Mouse (Mus musculus) left cerebral cortex, adult 18-20 months (tissue): ENCODE data around the gene Igsf6. TPM values are rescaled to one million over a fixed set of nuclear protein-coding genes. Genes with fewer than 3 reads are reported as not detected.
"Not testable (repeated sequence)": the region's sequence is repeated elsewhere in the genome, so short reads cannot be mapped to it uniquely, and the experiment has no call there.

Experiments
- DNase-seq, 2 experiments: peaks; one replicate each; pipeline ENCODE4 v3.0.0; 2021 to 2022; ENCODE audit warnings: low spot score in 2 of 2, mixed read lengths in 1 of 2
- total RNA-seq, 2 experiments: library from RNA; stranded (reverse); gene quantifications; 2 replicates each; pipeline ENCODE4 v1.2.3; 2021

The Igsf6 gene
- total RNA-seq, 2 experiments from 2014 or later: 0.33 to 0.45 TPM

- no peak for DNase-seq
Observed at GRCm38 (mm10) chr7:121059477-121060218, 14.7 kb downstream of the Igsf6 start.

GRCm38 (mm10) chr7:121053071-121053470 is 21.3 kb downstream of the Igsf6 start:
- no peak for DNase-seq

- DNase-seq: no peak
Observed at GRCm38 (mm10) chr7:121047624-121048023, 26.7 kb downstream of the Igsf6 start.

- no peak for DNase-seq
Observed at GRCm38 (mm10) chr7:121045671-121046453, 28.5 kb downstream of the Igsf6 start.

- no peak for DNase-seq
Observed at GRCm38 (mm10) chr7:121044251-121044650, 30.1 kb downstream of the Igsf6 start.

- no peak for DNase-seq
Observed at GRCm38 (mm10) chr7:121043510-121043909, 30.9 kb downstream of the Igsf6 start.

- no peak for DNase-seq
Observed at GRCm38 (mm10) chr7:121043004-121043403, 31.4 kb downstream of the Igsf6 start.

GRCm38 (mm10) chr7:121041989-121042388 is 32.4 kb downstream of the Igsf6 start:
- no peak for DNase-seq

GRCm38 (mm10) chr7:121040595-121040994 is 33.8 kb downstream of the Igsf6 start:
- no peak for DNase-seq

- DNase-seq: peak in 1 of 2 experiments; percentile 16
Observed at GRCm38 (mm10) chr7:121035161-121035721, 39.1 kb downstream of the Igsf6 start.

GRCm38 (mm10) chr7:121034701-121035141 is 39.7 kb downstream of the Igsf6 start:
- DNase-seq: peak; percentile 45 to 64

- peak; percentile 91 for DNase-seq
Observed at GRCm38 (mm10) chr7:121033856-121034652, 40.3 kb downstream of the Igsf6 start, which contains the start of gene Mettl9. Gene Mettl9 (plus strand): TSS chr7:121034445.

GRCm38 (mm10) chr7:121029947-121030346 is 44.4 kb downstream of the Igsf6 start:
- DNase-seq: not testable (repeated sequence)

GRCm38 (mm10) chr7:121026300-121026699 is 48.1 kb downstream of the Igsf6 start:
- DNase-seq: no peak

- no peak for DNase-seq
Observed at GRCm38 (mm10) chr7:121025221-121026008, 49.0 kb downstream of the Igsf6 start.

GRCm38 (mm10) chr7:121020277-121020676 is 54.1 kb downstream of the Igsf6 start:
- peak in 1 of 2 experiments; percentile 6 for DNase-seq

- no peak for DNase-seq
Observed at GRCm38 (mm10) chr7:121018778-121019177, 55.6 kb downstream of the Igsf6 start.

GRCm38 (mm10) chr7:121014486-121014885 is 59.9 kb downstream of the Igsf6 start:
- DNase-seq: no peak
